Mouse (Mus musculus) ES-Bruce4 (cell line): ENCODE measurements around the gene Fgf13. TPM values are rescaled to one million over a fixed set of nuclear protein-coding genes. Genes with fewer than 3 reads are reported as not detected.

Experiments
- H3K27ac ChIP-seq: 2 replicates; pipeline ENCODE4 v1.5.1; 2012; ENCODE audit warnings: low read length, inconsistent platforms; ENCODE audit not compliant: insufficient read depth
- H3K27me3 ChIP-seq: 2 replicates; pipeline ENCODE4 v1.6.1; 2012; ENCODE audit warnings: mild to moderate bottlenecking, low read length, inconsistent platforms; ENCODE audit not compliant: control insufficient read depth, poor library complexity, insufficient read depth, severe bottlenecking
- H3K36me3 ChIP-seq: 2 replicates; pipeline ENCODE4 v1.6.1; 2012; ENCODE audit warnings: inconsistent platforms, mild to moderate bottlenecking, low read length, moderate library complexity; ENCODE audit not compliant: control insufficient read depth, poor library complexity, insufficient read depth, severe bottlenecking
- H3K4me1 ChIP-seq: one replicate; pipeline ENCODE4 v1.8.1; 2011; ENCODE audit warnings: low read length; ENCODE audit not compliant: control insufficient read depth, insufficient read depth
- H3K4me3 ChIP-seq: 2 replicates; pipeline ENCODE4 v1.5.1; 2011; ENCODE audit warnings: low read depth, mild to moderate bottlenecking, low read length
- H3K9ac ChIP-seq: 2 replicates; pipeline ENCODE4 v1.6.1; 2012; ENCODE audit warnings: low read depth, mild to moderate bottlenecking, inconsistent platforms; ENCODE audit not compliant: poor library complexity, severe bottlenecking
- H3K9me3 ChIP-seq: replicated peaks from 2 replicates; pipeline ENCODE4 v1.6.1; 2012; ENCODE audit warnings: mild to moderate bottlenecking, low read length, inconsistent platforms; ENCODE audit not compliant: control insufficient read depth, poor library complexity, insufficient read depth, severe bottlenecking
- CTCF ChIP-seq: IDR thresholded peaks from one replicate; pipeline ENCODE4 v1.8.1; 2011; ENCODE audit warnings: low read depth, low read length
- EP300 ChIP-seq: IDR thresholded peaks from 2 replicates; pipeline ENCODE4 v1.6.1; 2011; ENCODE audit warnings: low read depth, low read length; ENCODE audit not compliant: insufficient read depth
- POLR2A ChIP-seq: IDR thresholded peaks from one replicate; pipeline ENCODE4 v1.8.1; 2011; ENCODE audit warnings: low read length; ENCODE audit not compliant: insufficient read depth
- polyA plus RNA-seq: library from polyadenylated mRNA; stranded (reverse); fragments of >200 nt; gene quantifications from 2 replicates; pipeline ENCODE4 v1.2.4, GENCODE M21; 2011; ENCODE audit warnings: low read depth; ENCODE audit not compliant: missing spikeins, insufficient read depth, insufficient read length

The Fgf13 gene
- polyA plus RNA-seq, 1 experiment, result 4.5 TPM

- H3K9me3 ChIP-seq, result no peaks in the 10 kb centered on the region
- H3K36me3 ChIP-seq, result no peaks in the 10 kb centered on the region
- no peak overlapping the region for H3K9ac ChIP-seq
- no peaks in the 10 kb centered on the region for H3K4me1 ChIP-seq
- no peak for TF ChIP-seq POLR2A
- TF ChIP-seq EP300, result no peak
- TF ChIP-seq CTCF, result no peak
- no peak overlapping the region for H3K4me3 ChIP-seq
- H3K27me3 ChIP-seq, result no peaks in the 10 kb centered on the region
- no peak overlapping the region for H3K27ac ChIP-seq
Observed at GRCm38 (mm10) chrX:59179627-59180026, 388.2 kb downstream of the Fgf13 start.

DNA sequence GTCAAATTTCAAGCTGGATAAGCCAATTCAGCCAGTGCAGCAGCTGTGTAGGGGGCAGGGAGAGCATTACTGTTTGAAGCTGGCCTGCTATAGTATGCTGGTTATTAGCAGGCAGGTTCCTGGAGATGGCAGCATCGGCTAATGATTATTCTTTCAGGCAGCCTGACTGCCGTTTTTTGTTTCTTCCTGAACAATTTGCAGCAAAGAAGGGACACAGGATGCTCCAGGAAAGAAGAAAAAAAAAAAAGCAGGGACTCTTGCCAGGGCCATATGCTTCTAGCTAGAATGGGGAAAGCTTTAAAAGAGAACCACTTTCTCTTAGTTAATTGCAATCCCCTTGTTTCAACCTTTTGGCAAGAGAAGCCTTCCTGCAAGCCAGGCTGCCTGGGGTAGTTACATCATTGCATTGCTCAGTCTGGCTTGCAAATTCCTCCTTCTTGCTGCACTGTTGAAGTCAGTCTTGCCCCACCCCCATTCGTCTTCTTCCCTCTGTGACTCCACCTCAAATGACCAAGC is 388.7 kb downstream of the Fgf13 start:
- H3K4me3 ChIP-seq, result no peak overlapping the region
- H3K4me1 ChIP-seq, result no peaks in the 10 kb centered on the region
- no peaks in the 10 kb centered on the region for H3K27me3 ChIP-seq
- no peaks in the 10 kb centered on the region for H3K36me3 ChIP-seq
- H3K9me3 ChIP-seq, result no peaks in the 10 kb centered on the region
- TF ChIP-seq CTCF (no peak), EP300 (no peak), POLR2A (no peak)
- no peak overlapping the region for H3K9ac ChIP-seq
- no peak overlapping the region for H3K27ac ChIP-seq

DNA sequence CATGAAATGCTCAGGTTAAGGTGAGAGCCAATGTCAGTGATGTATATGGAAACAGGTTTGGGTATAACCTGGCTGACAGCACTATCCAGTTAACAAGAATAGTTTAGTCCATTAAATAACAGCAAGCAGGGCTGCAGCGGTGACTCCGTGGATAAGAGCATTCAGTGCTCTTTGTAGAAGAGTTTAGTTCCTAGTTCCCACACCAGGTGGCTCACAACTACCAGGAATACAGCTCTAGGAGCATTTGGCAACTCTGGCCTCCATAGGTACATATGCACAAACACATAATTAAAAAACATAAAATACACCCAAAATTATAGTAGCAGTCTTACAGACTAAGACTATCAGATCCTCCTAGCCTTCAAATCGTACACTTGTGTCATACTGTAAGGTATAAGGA is 390.2 kb downstream of the Fgf13 start:
- Histone ChIP-seq H3K27me3 (no peaks in the 10 kb centered on the region), H3K27ac (no peak overlapping the region), H3K4me3 (no peak overlapping the region)

DNA sequence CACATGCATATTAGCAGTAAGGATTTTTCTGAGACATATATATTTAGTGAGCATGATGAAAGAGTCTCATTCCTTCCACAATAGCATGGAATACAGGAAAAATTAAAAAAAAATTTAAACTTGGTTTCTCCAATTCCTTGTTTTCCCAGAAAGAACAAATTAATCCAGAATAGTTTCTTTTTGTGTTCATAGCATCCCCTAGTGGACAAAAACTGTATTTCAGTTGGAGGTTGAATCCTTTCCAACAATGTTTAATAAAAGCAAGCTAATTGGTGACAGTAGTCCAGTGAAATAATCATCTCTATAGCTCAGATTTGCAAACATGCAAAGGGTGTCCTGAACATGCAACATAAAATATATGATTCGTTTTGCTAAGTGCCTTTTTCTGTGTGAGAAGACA is 395.7 kb downstream of the Fgf13 start:
- no peaks in the 10 kb centered on the region for H3K4me1 ChIP-seq
- no peak for TF ChIP-seq CTCF
- no peak for TF ChIP-seq EP300
- no peak for TF ChIP-seq POLR2A
- H3K36me3 ChIP-seq, result no peaks in the 10 kb centered on the region
- no peak overlapping the region for H3K4me3 ChIP-seq
- H3K9ac ChIP-seq, result no peak overlapping the region
- no peaks in the 10 kb centered on the region for H3K9me3 ChIP-seq
- no peaks in the 10 kb centered on the region for H3K27me3 ChIP-seq
- no peak overlapping the region for H3K27ac ChIP-seq

More for the DNA sequence above, 390.2 kb downstream of the Fgf13 start:
- Histone ChIP-seq H3K9me3 (no peaks in the 10 kb centered on the region), H3K36me3 (no peaks in the 10 kb centered on the region), H3K4me1 (no peaks in the 10 kb centered on the region), H3K9ac (no peak overlapping the region)
- TF ChIP-seq CTCF (no peak), EP300 (no peak), POLR2A (no peak)

- H3K4me1 ChIP-seq, result no peaks in the 10 kb centered on the region
- no peak overlapping the region for H3K27ac ChIP-seq
- no peaks in the 10 kb centered on the region for H3K36me3 ChIP-seq
- H3K9me3 ChIP-seq, result no peaks in the 10 kb centered on the region
- TF ChIP-seq EP300 (no peak), POLR2A (no peak), CTCF (no peak)
- H3K9ac ChIP-seq, result no peak overlapping the region
- no peaks in the 10 kb centered on the region for H3K27me3 ChIP-seq
- H3K4me3 ChIP-seq, result no peak overlapping the region
Observed at GRCm38 (mm10) chrX:59166763-59167162, 401.1 kb downstream of the Fgf13 start.

- H3K4me3 ChIP-seq, result no peak overlapping the region
- no peaks in the 10 kb centered on the region for H3K9me3 ChIP-seq
- no peaks in the 10 kb centered on the region for H3K36me3 ChIP-seq
- no peaks in the 10 kb centered on the region for H3K4me1 ChIP-seq
- TF ChIP-seq EP300 (no peak), CTCF (no peak), POLR2A (no peak)
- H3K27me3 ChIP-seq, result no peaks in the 10 kb centered on the region
- H3K9ac ChIP-seq, result no peak overlapping the region
- H3K27ac ChIP-seq, result no peak overlapping the region
Observed at GRCm38 (mm10) chrX:59141947-59142346, 425.9 kb downstream of the Fgf13 start.
